Mouse (Mus musculus) layer of hippocampus, postnatal 10 days (tissue): ENCODE measurements at regions not wholly inside any gene's neighbourhood (a gene's known extent, or its start where the extent isn't known, plus 50 kb on each side); places are given as distances from the start of the nearest gene placed in this dataset.

Experiments used
- DNase-seq, 2 experiments: peaks; one replicate each; pipeline ENCODE4 v3.0.0; 2021; ENCODE audit warnings: low spot score in 2 of 2

- no peak for DNase-seq
Observed at GRCm38 (mm10) chr5:64401737-64402136, 245.6 kb downstream of the Tbc1d1 start.

DNA sequence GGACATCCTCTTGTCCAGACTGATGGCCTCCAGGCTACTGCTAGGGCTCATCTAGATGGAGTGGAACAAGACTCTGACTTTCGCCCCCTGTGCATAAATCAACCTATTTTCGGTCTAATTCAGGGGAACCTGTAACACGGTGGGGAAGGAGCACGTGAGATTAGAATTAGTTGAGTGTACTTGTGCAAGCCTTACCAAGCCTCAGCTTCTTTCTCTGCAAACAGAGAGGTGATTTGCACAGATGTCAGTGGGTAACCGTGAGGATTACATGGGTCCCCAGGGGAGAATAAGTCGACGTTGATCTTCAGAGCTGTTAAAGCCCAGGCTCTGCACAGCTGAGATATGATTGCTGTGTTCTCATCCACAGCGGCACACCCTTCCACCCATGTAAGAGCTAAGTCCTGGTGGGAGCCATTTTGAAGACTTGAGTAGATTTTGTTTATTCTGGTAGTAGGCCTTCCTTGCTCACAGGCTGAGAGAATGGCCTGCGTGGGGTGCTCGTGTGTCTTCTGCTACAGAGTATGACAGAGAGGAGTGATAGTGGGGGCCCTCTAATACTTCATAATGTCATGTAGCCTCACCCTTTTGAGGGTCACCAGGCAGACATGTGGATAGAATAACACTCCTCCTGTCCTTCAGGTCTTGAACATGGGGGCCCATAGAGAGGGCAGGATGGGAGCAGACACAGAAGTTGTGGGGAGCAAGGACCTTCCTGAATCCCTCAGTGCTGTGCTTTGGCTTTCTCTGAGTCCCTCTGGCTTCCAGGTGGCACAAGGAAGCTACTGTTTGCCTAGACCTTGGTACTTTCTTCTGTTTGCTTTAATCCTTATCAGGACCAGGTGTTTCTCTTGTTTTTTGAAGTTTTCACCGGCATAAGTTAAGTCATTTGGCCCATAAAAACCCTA, 247.2 kb downstream of the Tbc1d1 start:
- DNase-seq = no peak

GRCm38 (mm10) chr5:64403982-64404345, 247.9 kb downstream of the Tbc1d1 start:
- no peak for DNase-seq

DNA sequence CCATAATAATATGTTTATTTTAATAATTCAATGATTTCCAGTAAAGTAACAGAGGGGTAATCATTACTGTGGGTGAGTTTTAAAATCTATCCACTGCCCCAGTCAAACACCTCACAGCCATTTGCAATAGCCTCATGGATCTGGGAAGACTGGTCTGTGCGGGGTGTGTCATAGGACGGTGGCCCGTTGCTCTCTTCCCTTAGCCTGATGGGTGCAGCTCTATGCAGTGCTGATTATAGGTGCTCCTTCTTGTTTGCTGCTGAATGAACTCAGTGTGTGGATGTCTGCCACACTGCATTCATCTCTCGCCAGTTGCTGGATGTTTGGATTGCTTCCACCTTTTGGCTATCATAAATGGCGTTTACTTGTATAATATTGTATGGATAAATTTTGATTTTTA, 248.4 kb downstream of the Tbc1d1 start:
- no peak for DNase-seq

- no peak for DNase-seq
Observed at GRCm38 (mm10) chr5:64408938-64409337, 252.8 kb downstream of the Tbc1d1 start.

- peak in 1 of 2 experiments; percentile 30 for DNase-seq
Observed at GRCm38 (mm10) chr5:64410621-64411020, 254.5 kb downstream of the Tbc1d1 start.

- no peak for DNase-seq
Observed at GRCm38 (mm10) chr5:64414519-64414918, 258.4 kb downstream of the Tbc1d1 start.

- DNase-seq = no peak
Observed at GRCm38 (mm10) chr5:64419395-64419794, 263.3 kb downstream of the Tbc1d1 start.

DNA sequence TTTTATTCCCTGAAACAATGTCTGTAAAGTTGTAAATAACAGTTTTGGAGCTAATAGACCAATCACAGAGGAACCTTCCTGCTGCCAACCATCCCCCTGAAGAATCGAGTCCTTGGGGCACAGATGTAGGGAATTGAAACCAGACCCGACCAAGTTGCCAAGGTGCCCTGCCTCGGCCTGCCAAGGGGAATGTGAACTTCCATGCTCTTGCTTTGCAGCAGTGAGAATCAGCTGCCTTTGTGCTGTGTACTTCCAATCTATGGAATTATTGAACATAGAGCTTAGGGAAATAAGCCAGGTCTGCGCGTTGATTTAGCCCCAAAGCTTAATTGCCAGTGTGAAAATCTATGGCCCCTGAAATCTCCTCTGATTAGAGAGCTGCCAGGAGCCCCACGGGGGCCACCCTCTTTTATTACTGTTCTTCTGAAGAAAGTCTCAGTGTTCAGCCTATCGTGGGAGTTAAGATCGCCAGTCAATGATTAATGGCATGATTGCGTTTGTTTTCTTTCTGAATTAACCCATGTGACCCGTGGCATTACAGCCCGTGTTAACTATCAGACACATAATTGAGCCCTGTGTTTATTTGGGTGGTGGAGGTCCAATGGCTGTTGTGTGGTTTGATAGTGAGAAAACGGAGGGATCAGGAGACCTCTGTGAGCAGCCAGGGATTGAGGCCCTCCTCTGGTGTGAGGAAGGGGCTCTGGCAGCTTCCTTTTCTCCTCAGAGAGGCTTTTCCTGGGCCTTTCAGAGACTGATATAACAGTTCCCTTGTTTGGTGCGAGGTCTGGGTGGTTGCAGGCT, 266.9 kb downstream of the Tbc1d1 start:
- no peak for DNase-seq

GRCm38 (mm10) chr5:64428822-64429221, 272.7 kb downstream of the Tbc1d1 start:
- DNase-seq = no peak

- DNase-seq = no peak
Observed at GRCm38 (mm10) chr5:64430501-64430900, 274.4 kb downstream of the Tbc1d1 start.

- no peak for DNase-seq
Observed at GRCm38 (mm10) chr5:64431624-64432023, 275.5 kb downstream of the Tbc1d1 start.

GRCm38 (mm10) chr5:64433786-64434185, 277.7 kb downstream of the Tbc1d1 start:
- no peak for DNase-seq

DNA sequence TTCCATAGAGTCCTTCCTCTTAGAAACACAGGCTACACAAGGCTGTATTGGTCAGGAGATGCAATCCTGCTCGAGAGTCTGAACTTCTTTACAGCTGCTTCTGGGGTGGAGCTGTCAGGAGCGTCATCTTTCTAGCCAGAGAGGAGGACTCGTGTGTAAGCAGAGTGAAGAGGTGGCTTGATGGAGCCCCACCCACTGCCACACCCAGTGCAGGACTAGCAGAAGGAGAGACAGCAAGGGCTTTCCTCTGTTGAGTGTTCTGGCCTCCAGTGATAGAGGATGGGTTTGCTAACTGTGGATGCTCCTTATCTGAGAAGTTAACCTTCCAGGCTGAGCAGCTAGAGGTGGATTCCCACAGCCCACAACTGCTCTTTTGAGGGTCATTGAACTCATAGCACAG, 279.4 kb downstream of the Tbc1d1 start:
- DNase-seq = no peak

- no peak for DNase-seq
Observed at GRCm38 (mm10) chr5:64435958-64436357, 279.9 kb downstream of the Tbc1d1 start.

DNA sequence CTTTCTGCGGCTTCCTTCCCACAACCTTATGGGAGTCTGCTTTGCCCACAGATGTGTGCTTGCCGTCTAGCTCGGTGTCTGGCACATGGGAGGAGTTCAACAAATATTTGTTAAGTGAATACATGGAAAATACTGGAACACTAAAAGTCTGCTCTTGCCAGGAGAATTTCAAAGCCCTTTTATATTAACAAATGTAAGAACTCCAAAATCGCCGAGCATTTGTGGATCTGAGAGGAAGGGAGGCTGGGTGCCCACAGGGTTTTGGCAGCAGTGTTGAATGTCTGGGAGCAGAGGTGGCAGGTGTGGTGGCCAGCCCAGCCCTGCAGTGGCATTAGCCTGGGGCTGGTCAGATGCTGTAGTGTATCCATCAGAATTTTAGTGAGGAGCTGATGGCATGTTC, 281.6 kb downstream of the Tbc1d1 start:
- no peak for DNase-seq

DNA sequence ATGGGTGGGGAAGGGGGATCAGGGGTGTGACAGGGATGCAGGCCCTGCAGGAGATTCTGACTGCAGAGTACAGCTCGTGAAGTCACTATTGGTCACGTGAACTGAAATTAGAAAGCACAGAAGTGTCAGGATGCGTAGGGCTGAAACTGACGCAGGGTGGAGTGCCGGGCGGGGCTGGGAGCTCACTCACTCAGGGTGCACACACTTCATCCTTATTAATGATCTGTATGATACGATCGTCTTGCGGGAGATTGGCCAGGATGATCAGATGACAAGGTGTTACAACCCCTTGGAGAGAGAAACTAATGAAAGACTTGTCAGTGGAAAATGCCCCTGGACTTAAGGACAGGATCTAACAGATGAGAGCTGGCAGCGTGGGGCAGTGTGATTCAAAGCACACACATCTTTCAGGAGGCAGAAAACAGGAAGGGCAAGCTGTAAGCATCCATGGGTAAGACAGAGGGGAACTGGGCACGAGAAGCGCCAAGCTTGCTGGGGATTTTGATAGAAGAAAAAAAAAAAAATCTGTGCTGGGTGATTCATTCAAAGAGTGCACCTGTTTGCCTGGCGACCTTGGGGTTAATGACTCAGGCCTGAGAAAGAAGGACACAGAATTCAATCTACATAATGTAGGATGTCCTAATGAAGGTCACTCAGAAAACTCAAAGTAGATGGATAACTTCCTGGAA, 282.5 kb downstream of the Tbc1d1 start:
- DNase-seq = no peak

- no peak for DNase-seq
Observed at GRCm38 (mm10) chr5:64447847-64448246, 291.7 kb downstream of the Tbc1d1 start.

DNA sequence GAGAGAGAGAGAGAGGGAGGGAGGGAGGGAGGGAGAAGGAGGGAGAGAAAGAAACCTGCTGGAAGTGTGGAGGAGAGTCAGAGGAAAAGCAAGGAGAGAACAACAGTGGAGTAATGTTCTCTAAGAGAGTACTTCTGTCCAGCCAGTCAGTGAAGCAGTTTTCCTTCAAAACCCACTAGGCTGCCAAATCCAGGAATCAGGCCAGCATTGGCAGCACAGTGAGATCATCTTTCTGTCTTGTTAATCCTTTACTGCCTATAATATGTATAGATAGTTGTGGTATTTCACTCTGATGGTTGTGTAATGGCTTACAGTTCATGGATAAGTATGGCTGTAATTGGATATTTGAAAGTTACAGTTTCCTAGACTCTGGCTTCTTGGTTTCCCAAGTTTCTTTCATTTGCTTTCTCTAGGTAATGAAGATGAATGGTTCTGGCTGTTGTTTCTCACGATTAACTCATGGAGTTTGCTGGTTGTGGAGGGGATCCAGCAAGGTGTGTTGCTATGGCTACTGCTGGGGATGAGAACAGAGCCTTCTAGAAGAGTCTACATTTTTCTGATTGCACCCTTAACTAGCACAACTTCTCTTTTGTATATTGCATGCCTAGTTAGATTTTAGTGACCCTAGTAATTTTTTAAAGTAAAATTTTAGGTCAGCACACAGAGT, 296.7 kb downstream of the Tbc1d1 start:
- no peak for DNase-seq

- DNase-seq = no peak
Observed at GRCm38 (mm10) chr5:64459807-64460206, 303.7 kb downstream of the Tbc1d1 start.

GRCm38 (mm10) chr5:64460891-64461290, 304.8 kb downstream of the Tbc1d1 start:
- no peak for DNase-seq
